Mouse (Mus musculus) small intestine, adult 2 months (tissue): ENCODE data around the gene Ak3.

Experiments used
- CTCF ChIP-seq: fragments of 200-500 bp; IDR thresholded peaks from 2 replicates; pipeline ENCODE4 v1.5.1; 2012; ENCODE audit warnings: low read depth, mild to moderate bottlenecking, control low read depth, inconsistent platforms, low read length, moderate library complexity, mixed read lengths; ENCODE audit not compliant: insufficient replicate concordance, insufficient read length; ENCODE audit errors: extremely low read depth
- POLR2A ChIP-seq: fragments of 200-500 bp; IDR thresholded peaks from 2 replicates; pipeline ENCODE4 v1.6.1; 2012; ENCODE audit warnings: low read depth, mild to moderate bottlenecking, control low read depth, inconsistent platforms, low read length, moderate library complexity

GRCm38 (mm10) chr19:29045369-29045768 is 2.4 kb downstream of the Ak3 start:
- TF ChIP-seq CTCF (no peak), POLR2A (no peak)
